Mouse (Mus musculus) G1E-ER4 (cell line): ENCODE results near the gene Uck1. TPM values are rescaled to one million over a fixed set of nuclear protein-coding genes. Genes with fewer than 3 reads are reported as not detected.

Source experiments
- GATA1 ChIP-seq: IDR thresholded peaks from one replicate; pipeline ENCODE4 v1.8.0; 2012; ENCODE audit warnings: low read length, inconsistent platforms
- polyA plus RNA-seq: library from polyadenylated mRNA; stranded (reverse); fragments of >175 nt; gene quantifications from 2 replicates; pipeline ENCODE4 v1.2.3, GENCODE M21; 2012

Gene Uck1
- polyA plus RNA-seq, 1 experiment, result 82.9 TPM

DNA sequence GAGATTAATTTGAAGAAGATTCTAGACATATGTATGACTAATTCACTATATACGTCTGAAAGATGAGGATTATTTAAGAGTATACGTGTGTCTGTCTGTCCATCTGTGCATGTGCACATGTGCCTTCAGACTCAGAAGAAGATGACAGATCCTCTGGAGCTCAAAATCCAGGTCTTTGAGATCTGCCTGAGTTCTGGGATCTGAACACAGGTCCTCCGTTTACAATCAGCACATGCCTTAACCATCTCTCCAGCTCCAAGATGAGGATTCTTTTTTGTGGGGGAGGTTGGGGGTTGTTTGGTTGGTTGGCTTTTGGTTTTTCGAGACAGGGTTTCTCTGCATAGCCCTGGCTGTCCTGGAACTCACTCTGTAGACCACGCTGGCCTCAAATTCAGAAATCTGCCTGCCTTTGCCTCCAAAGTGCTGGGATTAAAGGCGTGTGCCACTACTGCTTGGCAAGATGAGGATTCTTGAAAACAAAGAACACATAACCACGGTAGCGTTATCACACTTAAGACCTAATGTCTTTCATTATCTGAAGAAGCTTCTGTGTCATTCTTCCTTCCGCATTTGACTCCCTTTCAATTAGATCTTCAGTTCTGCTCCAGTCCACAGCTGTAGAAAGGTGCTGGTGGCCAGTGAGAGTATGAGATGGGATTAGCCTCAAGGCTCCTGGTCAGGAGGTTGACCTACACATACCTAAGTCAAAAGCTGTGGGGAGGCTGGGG lies 21.1 kb downstream of the Uck1 start:
- no peak for TF ChIP-seq GATA1

DNA sequence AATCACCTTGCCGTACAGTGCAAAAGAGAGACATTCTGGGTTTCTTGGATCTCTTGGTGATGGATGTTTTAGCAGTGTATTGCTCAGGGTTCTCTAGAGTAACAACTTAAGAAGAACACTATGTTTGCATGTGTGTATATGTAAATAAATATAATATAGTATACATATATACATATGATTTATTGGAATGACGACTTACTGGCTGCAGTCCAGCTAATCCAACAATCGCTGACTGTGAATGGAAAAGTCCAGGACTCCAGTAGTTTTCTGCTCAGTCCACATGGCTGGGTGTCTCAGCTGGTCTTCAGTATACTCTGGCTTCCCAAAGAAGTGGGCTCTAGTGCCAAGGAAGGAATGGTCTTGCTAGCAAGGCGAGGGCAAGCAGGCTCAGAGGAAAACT lies 22.4 kb downstream of the Uck1 start:
- TF ChIP-seq GATA1, result no peak

DNA sequence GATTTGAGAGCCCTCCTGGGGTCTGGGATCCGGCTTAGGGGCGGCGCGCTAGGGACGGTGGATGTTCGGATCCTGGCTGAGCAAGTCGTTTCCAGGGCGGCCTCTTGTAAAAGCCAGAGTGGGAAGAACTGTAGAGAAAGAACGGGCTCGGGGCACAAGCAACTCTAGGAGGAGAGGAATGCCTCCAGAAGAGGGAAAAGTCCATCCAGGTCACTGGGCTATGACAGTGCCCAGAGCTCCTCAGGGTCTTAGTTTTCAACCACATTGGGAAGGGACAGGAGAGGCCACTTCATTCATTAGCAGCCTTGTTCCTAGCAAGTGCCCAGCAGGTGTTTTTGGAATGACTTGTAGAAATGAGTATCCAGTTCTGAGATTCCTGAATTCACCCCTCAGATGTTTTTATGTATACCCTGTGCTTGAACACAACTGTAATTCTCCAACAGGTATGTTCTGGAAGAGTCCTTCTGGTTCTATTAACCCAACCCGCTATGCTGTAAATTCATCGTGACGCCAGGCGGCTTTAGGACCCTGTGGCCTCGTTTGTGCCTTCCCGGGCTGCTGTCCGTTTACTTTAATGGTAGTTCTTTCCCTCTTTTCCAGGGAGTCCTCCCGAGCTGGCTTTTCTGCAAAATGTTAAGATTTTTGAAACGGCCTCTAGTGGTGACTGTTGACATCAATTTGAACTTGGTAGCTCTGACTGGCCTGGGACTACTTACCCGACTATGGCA lies 23.0 kb downstream of the Uck1 start:
- no peak for TF ChIP-seq GATA1

DNA sequence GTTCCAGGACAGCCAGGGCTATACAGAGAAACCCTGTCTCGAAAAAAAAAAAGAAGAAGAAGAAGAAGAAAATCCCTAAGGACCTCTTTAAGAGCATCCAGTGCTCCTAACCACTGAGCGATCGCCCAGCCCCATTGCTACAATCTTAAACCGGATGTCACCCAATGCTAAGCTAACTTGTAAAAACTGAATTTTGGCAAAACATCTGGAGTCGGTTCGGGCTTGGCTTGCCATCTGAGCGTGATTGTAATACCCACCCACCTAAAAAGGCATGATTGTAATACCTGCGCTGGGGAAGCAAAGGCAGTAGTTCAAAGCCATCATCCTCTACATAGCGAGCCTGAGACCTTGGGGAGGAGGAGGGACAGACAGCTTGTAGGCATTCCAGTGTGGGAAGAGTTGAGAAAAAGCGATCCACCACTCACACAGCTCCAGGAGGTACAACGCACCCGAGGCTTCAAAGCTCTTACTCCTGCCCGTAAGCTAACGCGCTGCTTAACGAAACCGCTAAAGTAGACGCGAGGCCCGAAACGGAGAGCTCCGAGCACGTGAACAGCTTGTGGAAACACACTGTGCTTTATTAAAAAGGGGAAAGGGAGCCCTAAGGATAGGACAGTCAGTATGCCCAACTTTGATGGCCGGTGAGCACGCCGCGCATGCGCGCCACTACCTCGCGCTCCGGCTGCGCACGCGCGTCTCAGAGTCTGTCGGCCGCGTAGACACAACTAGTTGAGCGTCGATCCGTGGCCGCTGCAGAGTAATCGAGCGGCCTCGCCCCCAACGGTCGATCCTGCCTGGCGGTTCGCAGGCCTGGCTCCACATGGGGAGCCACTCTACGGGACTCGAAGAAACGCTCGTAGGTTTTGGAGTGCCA lies 23.8 kb downstream of the Uck1 start, which contains the start of gene Pomt1:
Pomt1 (plus strand) TSS at position 705 of the 874 bp plus-strand sequence.
- no peak for TF ChIP-seq GATA1

DNA sequence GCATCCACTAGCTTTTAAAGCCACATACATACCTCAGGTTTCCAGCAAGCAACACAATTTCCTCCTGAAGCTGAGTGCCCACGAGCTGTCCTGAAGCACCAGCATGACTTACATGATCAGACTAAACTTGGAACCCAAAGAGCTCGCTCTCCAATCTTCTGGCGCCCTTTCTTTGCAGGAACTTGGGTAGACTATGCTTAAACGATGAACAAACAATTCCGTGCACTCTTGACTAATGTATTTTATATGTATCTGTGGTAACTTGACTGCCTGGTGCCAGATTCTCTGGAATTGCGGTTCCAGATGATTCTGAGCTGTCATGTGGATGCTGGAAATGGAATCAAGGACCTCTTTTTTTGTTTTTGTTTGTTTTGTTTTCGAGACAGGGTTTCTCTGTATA lies 24.5 kb downstream of the Uck1 start:
- no peak for TF ChIP-seq GATA1

DNA sequence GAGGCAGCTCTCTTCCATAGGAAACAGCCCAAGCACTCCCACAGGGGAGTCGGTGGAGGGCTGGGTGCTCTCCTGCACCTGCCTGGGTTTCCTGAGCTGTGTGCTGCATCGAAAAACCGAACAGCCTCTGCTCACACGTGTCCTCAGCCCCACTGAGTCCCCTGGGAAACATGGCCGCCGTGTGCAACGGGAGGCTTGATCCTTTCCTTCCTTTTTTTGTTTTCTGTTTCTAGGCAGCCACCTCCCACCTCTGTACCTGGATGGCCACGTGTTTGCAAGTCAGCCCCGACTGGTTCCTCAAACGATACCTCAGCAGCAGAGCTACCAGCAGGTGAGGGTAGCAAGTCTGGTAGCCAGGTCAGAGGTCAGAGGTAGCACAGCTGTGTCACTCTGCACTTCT lies 37.9 kb downstream of the Uck1 start:
- TF ChIP-seq GATA1, result no peak

DNA sequence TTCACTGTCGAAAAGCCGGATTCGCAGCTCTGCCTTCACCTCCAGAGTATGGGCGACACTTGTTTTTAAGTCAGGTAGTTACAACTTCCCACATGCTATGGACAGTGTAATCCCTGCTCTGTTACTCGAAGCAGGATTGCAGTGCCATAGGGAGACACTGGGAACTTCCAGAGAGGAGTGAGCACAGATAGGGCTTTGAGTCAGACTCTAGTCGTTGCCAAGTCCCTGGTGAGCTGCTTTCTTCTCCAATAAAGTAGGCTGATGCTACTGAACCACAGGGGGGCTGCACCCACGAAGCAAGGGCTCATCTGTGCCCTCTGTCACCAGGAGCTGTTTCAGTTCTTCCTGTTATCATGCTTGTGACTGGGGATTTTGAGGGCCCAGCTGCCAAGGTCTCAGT lies 38.4 kb downstream of the Uck1 start:
- TF ChIP-seq GATA1, result no peak

DNA sequence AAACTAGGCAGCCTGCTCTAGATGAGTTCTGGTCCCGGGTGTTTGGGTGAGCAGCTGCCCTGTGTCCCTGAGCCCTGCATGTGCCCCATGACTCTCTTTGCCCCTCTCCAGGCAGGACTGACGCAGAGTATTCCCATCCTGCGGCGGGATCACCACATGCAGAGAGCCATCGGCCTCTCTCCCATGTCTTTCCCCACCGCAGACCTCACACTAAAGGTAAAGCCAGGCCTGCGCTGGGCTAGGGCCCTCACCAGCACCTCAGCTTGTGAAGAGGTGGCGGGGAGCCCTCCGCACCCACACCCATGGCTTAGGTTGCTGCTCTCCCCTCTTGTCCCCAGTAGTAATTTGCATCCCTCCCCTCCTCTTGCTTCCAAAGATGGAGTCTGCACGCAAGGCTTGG lies 39.0 kb downstream of the Uck1 start:
- TF ChIP-seq GATA1, result no peak

DNA sequence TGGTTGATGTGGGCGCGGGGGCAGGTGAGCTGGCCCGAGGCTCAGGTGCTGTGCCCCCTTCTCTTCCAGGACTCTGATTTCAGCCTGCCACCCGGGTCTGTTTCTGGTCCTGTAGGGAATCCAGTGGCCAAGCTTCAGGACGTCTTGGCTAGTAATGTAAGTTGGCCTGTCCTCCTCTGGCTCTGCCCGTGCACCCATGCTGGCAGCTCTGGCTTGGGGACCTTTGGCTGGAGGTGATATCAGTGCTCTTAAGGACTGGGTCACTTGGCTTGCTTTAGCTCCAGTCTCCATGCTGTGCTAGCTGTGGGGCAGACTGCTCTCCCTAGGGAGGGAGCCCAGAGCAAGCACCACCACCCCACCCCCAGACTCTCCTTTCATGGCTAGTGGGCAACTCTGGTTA lies 39.9 kb downstream of the Uck1 start:
- no peak for TF ChIP-seq GATA1

DNA sequence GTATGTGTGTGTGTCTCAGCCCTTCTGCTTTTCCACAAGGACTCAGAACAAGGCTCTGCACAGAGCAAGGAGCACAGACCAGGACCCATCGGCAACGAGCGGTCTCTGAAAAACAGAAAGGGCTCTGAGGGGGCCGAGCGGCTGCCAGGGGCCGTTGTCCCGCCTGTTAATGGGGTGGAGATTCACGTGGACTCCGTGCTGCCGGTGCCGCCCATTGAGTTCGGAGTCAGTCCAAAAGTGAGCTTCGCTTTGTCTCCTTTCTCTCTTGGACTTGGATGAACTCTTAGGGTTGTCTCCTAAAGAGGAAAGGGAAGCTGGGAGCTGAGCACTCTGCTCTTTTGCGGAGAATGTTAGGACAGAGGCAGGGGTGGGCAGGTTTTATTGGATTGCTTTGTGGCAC lies 40.5 kb downstream of the Uck1 start:
- TF ChIP-seq GATA1, result no peak

DNA sequence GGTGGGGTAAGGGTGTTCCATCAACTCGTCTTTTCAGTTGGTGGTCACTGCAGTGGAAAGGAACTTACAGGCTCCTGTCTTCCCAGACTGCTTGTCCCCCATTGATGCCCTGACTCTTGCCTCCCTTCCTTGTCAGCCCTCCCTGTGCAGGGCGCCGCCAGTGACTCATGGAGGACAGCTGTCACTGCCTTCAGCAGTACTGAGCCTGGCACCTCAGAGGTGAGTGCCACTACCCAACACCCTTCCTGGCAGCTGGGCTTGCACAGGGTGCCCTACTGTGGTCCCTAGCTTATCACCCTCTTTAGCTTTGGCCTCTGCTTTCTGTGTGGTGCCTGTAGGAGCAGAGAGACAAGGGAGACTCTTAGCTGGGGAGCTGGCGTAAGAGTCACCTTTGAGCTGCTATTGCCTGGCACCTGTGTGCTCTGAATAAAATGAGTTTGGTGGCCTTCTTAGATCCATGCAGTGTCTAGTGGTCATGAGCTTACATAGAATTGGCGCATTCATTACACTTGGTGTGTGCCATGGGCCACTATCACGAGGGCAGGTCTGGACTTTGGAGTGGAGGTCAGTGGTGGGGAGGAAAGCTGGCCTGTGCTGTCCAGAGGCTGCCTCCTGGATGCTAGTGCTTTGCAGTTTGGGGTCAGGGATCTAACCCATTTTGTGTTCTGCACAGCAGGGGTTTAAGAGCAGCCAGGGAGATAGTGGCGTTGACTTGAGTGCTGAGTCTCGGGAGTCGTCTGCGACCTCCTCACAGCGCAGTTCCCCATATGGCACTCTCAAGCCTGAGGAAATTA lies 41.2 kb downstream of the Uck1 start:
- TF ChIP-seq GATA1, result no peak

DNA sequence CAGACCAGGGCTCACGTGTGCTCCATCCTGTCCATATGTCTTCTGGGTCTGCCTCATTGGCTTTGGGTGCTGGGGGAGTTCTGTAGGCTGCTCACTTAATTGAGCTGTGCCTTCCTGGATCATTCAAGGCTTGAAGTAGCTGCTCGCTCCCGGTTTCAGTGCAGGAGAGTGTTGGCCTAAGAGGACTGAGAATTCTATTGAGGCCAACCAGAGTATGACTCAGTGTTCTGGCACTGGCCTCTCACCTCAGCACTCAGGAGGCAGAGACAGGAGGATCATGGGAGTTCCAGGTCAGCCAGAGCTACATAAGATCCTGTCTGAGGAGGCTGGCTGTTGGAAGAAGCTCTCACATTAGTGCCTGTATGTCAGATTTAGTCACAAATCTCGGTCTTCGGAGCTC lies 41.8 kb downstream of the Uck1 start:
- no peak for TF ChIP-seq GATA1

DNA sequence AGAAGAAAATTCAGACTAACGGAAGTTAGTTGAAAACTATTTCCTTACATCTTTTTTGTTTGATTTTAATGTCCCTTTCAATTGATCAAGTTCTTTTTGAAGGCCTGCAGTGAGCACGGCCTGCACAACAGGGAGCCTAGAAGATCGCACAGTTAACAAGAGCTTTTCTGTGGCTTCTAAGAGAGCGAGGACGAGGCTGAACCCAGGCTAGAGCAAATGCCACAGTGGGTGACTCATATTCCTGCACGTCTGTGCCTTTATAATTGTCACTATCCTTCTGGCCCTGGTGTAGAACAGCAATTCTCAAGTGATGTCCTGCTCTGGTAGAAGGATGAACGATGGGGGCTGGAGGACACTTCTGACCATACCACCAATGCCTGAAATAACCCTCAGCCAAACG lies 42.3 kb downstream of the Uck1 start:
- no peak for TF ChIP-seq GATA1

DNA sequence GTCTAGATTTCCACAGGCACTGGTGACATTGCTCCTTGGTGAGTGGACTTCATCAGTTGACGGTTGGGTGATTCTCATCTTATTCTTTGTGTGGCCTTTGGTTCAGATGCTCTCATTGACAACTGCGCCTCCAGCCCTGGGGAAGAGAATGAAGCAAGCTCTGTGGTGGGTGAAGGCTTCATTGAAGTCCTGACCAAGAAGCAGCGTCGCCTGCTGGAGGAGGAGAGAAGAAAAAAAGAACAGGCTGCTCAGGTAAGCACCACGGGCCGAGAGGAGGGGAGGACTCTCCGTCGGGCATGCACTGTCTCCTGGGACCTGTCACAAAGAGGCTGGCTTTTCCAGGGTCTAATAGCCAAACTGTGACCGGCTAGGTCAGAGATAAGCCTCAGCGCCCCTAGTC lies 43.5 kb downstream of the Uck1 start:
- no peak for TF ChIP-seq GATA1

DNA sequence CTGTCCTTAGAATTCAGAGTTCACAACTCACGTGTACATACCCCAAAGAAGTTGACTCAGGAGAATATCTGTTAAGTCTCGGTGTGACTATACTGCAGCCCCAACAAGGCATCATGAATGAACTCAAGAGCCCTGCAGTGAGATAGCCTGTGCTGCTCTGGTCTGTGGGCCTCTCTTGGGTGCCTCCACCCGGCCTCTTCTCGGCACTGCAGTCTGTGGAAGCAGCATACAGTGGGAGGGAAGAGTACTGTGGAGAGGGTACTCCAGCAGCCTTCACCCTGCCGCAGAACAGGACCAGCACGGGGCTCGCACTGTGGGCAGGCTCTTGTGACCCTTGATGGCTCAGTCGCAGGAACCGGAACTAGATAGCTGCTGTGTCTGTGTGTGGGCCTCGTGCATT lies 44.4 kb downstream of the Uck1 start:
- no peak for TF ChIP-seq GATA1
